Mouse (Mus musculus): ENCODE measurements around the gene Hspa1b.

DNA sequence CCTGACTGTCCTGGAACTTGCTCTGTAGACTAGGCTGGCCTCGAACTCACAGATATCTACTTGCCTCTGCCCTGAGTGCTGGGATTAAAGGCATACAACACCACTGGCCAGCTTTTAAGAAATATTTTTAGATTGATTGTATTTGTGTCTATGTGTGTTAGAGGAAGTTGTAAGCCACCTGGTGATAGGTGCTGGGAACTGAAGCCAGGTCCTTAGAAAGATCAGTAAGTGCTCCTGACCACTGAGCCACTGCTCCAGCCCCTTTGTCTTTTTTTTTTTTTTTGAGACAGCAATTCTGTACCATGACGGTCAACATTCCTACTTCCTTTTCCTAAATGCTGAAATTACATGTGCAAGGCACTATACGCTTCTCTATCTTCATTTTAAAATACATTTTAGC is 5.8 kb downstream of the Hspa1b start:
- TF ChIP-seq ZC3H11A (IDR thresholded peaks at IDR 0.05; ENCODE audit: borderline replicate concordance, low read depth, low read length) (no peak), MAFK (IDR thresholded peaks at IDR 0.05; ENCODE audit: insufficient read depth, low read depth, low read length) (no peak), HCFC1 (IDR thresholded peaks at IDR 0.05; ENCODE audit: borderline replicate concordance, insufficient read depth, low read length) (no peak), CHD2 (IDR thresholded peaks at IDR 0.05; ENCODE audit: low read depth, low read length) (no peak)
